Mouse (Mus musculus): ENCODE measurements around the gene Pi4ka. TPM values are rescaled to one million over a fixed set of nuclear protein-coding genes. Genes with fewer than 3 reads are reported as not detected.

The Pi4ka gene
- total and polyA plus RNA-seq, 3 experiments = 49.0 to 57.1 (median 56.4) TPM

DNA sequence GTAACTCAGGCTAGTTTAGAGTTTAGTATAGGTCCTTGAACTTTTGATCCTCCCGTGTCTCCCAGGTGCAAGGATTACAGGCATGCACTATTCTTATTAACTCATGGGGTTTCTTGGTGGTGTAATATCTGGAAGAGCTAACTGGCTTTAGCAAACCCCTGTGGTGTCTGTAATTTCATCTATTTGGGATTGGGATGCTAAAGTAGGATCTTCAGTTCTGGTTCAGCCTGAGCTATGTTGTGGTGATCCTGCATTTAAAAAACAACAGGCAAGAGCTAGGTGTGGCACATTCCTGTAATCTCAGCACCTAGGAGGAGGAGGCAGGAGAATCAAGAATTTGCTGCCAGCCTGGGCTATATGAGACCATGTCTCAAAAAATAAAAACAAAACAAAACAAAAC lies 161.1 kb downstream of the Pi4ka start:
- TF ChIP-seq POLR2A (IDR thresholded peaks at IDR 0.05; ENCODE audit: insufficient read depth, low read depth, low read length) (no peak), CTCF (IDR thresholded peaks at IDR 0.05) (no peak), EP300 (IDR thresholded peaks at IDR 0.05; ENCODE audit: insufficient read depth, low read depth, low read length) (no peak)
- 87% methylated on average over 1 of the region's 1 CpGs for WGBS
- no peak for DNase-seq
- H3K27me3 ChIP-seq (ENCODE audit: control insufficient read depth, insufficient read depth, low read length) = no peaks in the 10 kb centered on the region
- no peak overlapping the region for H3K27ac ChIP-seq
- no peak overlapping the region for H3K4me3 ChIP-seq
- H3K79me2 ChIP-seq (replicated peaks; ENCODE audit: control insufficient read depth, insufficient read depth, low read length) = no peaks in the 10 kb centered on the region; the same call in 1 of the 2 replicates
- H3K36me3 ChIP-seq (ENCODE audit: control insufficient read depth, insufficient read depth, low read length) = no peaks in the 10 kb centered on the region
- intact Hi-C loops (cut with DNase I) = no loop called here
- no peak overlapping the region for H3K9ac ChIP-seq (ENCODE audit: low read depth, low read length)
- peaks cover 5% of the 10 kb centered on the region for H3K4me1 ChIP-seq (ENCODE audit: control insufficient read depth, insufficient read depth, low read length)

DNA sequence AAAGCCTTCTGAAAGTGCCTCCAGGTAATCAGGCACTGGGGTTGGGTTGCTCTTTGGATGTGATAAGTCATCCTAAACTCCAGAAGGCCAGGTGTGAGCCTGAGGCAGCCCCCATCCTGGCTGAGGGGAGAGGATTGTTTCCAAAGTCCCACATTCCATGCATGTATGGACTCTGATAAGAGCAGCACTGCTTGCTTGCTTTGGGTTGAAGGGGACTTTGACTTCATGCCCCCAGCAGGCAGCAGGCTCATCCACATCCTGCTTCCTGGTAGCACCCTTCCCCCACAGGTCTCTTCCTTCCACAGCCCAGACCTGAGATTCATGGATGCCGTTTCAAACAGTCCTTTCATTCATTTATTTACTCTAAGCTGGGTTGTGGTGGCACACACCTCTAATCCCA lies 162.4 kb downstream of the Pi4ka start:
- Histone ChIP-seq H3K79me2 (replicated peaks; ENCODE audit: control insufficient read depth, insufficient read depth, low read length) (no peaks in the 10 kb centered on the region; the same call in 1 of the 2 replicates), H3K36me3 (ENCODE audit: control insufficient read depth, insufficient read depth, low read length) (no peaks in the 10 kb centered on the region), H3K27me3 (ENCODE audit: control insufficient read depth, insufficient read depth, low read length) (no peaks in the 10 kb centered on the region), H3K27ac (no peak overlapping the region), H3K4me1 (ENCODE audit: control insufficient read depth, insufficient read depth, low read length) (peaks cover 4% of the 10 kb centered on the region), H3K4me3 (no peak overlapping the region), H3K9ac (ENCODE audit: low read depth, low read length) (no peak overlapping the region)
- WGBS = 7% methylated on average over 1 of the region's 1 CpGs
- intact Hi-C loops (cut with DNase I) = no loop called here
- DNase-seq = no peak
- TF ChIP-seq CTCF (IDR thresholded peaks at IDR 0.05) (no peak), EP300 (IDR thresholded peaks at IDR 0.05; ENCODE audit: insufficient read depth, low read depth, low read length) (no peak), POLR2A (IDR thresholded peaks at IDR 0.05; ENCODE audit: insufficient read depth, low read depth, low read length) (no peak)

DNA sequence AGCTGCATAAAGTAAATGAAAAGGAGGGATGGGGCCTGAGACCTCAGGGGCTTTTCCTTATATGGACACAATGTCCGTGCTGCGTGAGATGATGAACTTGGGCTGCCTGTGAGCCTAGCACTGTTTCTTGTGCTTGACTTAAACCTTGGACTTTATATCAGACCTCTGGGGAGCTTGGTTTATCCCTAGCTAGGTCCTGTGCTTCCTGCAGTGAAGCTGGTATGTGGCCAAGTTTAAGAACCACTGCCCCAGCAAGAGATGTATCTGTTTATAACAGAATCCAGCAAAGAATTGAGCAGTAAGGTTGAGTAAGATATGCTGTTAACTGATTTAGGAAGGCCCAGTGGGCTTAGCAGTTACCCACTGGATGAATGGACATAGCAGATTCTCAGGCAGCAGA lies 166.7 kb downstream of the Pi4ka start:
- Histone ChIP-seq H3K4me1 (ENCODE audit: control insufficient read depth, insufficient read depth, low read length) (peaks cover 11% of the 10 kb centered on the region), H3K9ac (ENCODE audit: low read depth, low read length) (no peak overlapping the region), H3K27ac (no peak overlapping the region), H3K36me3 (ENCODE audit: control insufficient read depth, insufficient read depth, low read length) (0 out of 2 replicates have a peak, but pooled peaks cover 2% of the 10 kb centered on the region), H3K79me2 (replicated peaks; ENCODE audit: control insufficient read depth, insufficient read depth, low read length) (no peaks in the 10 kb centered on the region), H3K4me3 (no peak overlapping the region), H3K27me3 (ENCODE audit: control insufficient read depth, insufficient read depth, low read length) (no peaks in the 10 kb centered on the region)
- TF ChIP-seq CTCF (IDR thresholded peaks at IDR 0.05) (no peak), EP300 (IDR thresholded peaks at IDR 0.05; ENCODE audit: insufficient read depth, low read depth, low read length) (no peak), POLR2A (IDR thresholded peaks at IDR 0.05; ENCODE audit: insufficient read depth, low read depth, low read length) (no peak)
- intact Hi-C loops (cut with DNase I) = no loop called here
- DNase-seq = no peak
- 62% methylated on average over 2 of the region's 2 CpGs for WGBS

DNA sequence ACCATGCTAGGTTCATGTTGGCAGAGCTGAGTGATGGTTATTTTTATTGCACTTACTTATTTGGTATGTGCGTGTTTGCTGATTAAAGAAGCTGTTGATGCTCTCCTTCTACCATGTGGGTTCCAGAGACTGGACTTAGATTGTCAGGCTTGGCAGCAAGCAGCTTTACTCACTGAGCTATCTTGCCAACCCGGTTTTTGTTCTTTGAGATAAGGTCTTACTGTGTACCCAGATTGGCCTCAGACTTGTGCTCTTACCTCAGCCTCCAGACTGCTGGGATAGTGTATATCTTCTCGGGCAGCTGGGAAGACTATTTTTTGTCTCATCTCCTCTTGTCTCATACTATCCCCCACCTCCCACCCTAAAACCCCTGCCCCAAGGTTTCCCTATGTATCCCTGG lies 168.5 kb downstream of the Pi4ka start:
- TF ChIP-seq CTCF (IDR thresholded peaks at IDR 0.05) = no peak
- TF ChIP-seq EP300 (IDR thresholded peaks at IDR 0.05; ENCODE audit: insufficient read depth, low read depth, low read length) = no peak
- TF ChIP-seq POLR2A (IDR thresholded peaks at IDR 0.05; ENCODE audit: insufficient read depth, low read depth, low read length) = no peak
- Histone ChIP-seq H3K27ac (no peak overlapping the region), H3K79me2 (replicated peaks; ENCODE audit: control insufficient read depth, insufficient read depth, low read length) (no peaks in the 10 kb centered on the region), H3K4me1 (ENCODE audit: control insufficient read depth, insufficient read depth, low read length) (peaks cover 13% of the 10 kb centered on the region), H3K4me3 (no peak overlapping the region), H3K9ac (ENCODE audit: low read depth, low read length) (no peak overlapping the region), H3K36me3 (ENCODE audit: control insufficient read depth, insufficient read depth, low read length) (0 out of 2 replicates have a peak, but pooled peaks cover 2% of the 10 kb centered on the region), H3K27me3 (ENCODE audit: control insufficient read depth, insufficient read depth, low read length) (no peaks in the 10 kb centered on the region)
- intact Hi-C loops (cut with DNase I) = no loop called here
- WGBS = 46% methylated on average over 3 of the region's 3 CpGs
- DNase-seq = no peak

DNA sequence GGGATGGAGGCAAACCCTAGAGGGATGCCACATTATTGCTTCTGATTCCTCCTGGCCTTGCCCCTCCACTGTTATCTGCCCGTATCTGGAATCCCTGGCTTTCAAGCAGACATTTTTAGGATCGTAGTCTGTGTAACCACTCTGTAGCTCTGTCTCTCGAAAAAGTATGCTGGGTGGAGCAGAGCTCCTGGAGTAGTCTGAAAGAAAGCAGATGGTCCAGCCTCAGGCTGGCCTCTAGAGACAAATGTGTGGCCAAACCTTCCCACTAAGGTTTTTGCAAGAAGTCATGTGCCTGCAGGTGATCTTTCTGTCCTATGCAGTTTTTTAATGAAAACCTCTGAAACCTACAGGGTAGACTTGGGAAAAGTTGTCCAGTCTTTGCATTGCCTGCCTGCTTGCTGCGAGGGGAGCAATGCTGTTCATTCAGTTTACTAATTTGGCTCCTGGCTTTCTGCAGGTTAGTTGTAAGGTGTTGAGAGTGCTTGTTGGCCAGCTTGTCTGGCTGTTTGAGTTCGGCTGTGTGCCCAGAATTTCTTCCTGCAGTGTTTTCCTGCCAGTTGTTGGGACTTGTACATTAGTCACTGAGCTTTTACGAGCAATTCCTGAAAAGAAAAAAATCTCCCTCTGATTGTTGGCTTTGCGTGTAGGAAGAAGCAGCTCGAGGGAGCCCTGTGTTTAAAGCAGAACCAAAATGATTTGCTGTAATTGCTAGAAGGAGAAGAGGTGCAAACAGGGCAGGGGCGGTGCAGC lies 171.0 kb downstream of the Pi4ka start:
- intact Hi-C loops (cut with DNase I) = no loop called here
- Histone ChIP-seq H3K79me2 (replicated peaks; ENCODE audit: control insufficient read depth, insufficient read depth, low read length) (no peaks in the 10 kb centered on the region), H3K4me3 (no peak overlapping the region), H3K9ac (ENCODE audit: low read depth, low read length) (no peak overlapping the region), H3K36me3 (ENCODE audit: control insufficient read depth, insufficient read depth, low read length) (0 out of 2 replicates have a peak, but pooled peaks cover 2% of the 10 kb centered on the region), H3K27me3 (ENCODE audit: control insufficient read depth, insufficient read depth, low read length) (no peaks in the 10 kb centered on the region), H3K4me1 (ENCODE audit: control insufficient read depth, insufficient read depth, low read length) (peaks cover 12% of the 10 kb centered on the region), H3K27ac (no peak overlapping the region)
- peak in 1 of 2 experiments; percentile 42 for DNase-seq
- WGBS = 10% methylated on average over 9 of the region's 9 CpGs
- TF ChIP-seq CTCF (IDR thresholded peaks at IDR 0.05) = no peak
- no peak for TF ChIP-seq EP300 (IDR thresholded peaks at IDR 0.05; ENCODE audit: insufficient read depth, low read depth, low read length)
- no peak for TF ChIP-seq POLR2A (IDR thresholded peaks at IDR 0.05; ENCODE audit: insufficient read depth, low read depth, low read length)

DNA sequence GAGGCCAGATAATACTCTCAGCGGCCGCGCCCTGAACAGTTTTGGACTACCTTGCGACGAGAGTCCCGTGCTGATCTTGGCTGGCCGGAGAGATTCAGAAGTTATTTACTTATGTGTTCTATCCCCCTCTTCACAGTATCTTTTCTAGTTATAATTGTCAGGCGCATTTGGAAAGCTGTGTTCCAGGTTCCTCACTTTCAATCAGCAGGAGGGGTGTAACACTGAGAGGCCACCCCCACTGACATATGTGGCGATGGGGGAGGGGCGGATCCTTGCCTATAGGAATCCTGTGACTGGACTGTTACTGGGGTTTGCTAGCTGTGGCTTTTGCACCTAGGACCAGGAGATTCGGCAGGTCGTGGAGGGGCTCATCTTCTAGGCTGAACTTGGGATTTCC lies 171.6 kb downstream of the Pi4ka start:
- 0 out of 2 replicates have a peak, but pooled peaks cover 2% of the 10 kb centered on the region for H3K36me3 ChIP-seq (ENCODE audit: control insufficient read depth, insufficient read depth, low read length)
- TF ChIP-seq POLR2A (IDR thresholded peaks at IDR 0.05; ENCODE audit: insufficient read depth, low read depth, low read length) = no peak
- no peak for TF ChIP-seq CTCF (IDR thresholded peaks at IDR 0.05)
- no peak for TF ChIP-seq EP300 (IDR thresholded peaks at IDR 0.05; ENCODE audit: insufficient read depth, low read depth, low read length)
- H3K9ac ChIP-seq (ENCODE audit: low read depth, low read length) = peak overlapping the region; percentile 92
- 3% methylated on average over 12 of the region's 12 CpGs for WGBS
- H3K79me2 ChIP-seq (replicated peaks; ENCODE audit: control insufficient read depth, insufficient read depth, low read length) = no peaks in the 10 kb centered on the region
- H3K27ac ChIP-seq = no peak overlapping the region; the same call in 1 of the 2 replicates
- peak overlapping the region; percentile 75 for H3K4me3 ChIP-seq
- peaks cover 12% of the 10 kb centered on the region for H3K4me1 ChIP-seq (ENCODE audit: control insufficient read depth, insufficient read depth, low read length)
- H3K27me3 ChIP-seq (ENCODE audit: control insufficient read depth, insufficient read depth, low read length) = no peaks in the 10 kb centered on the region
- DNase-seq = no peak
- intact Hi-C loops (cut with DNase I) = no loop called here

All from heart, adult 2 months (tissue).